Mouse (Mus musculus): ENCODE measurements around the gene Tmed4.
A peak's percentile ranks its signal among the peaks of the same experiment; 100 is the strongest.

DNA sequence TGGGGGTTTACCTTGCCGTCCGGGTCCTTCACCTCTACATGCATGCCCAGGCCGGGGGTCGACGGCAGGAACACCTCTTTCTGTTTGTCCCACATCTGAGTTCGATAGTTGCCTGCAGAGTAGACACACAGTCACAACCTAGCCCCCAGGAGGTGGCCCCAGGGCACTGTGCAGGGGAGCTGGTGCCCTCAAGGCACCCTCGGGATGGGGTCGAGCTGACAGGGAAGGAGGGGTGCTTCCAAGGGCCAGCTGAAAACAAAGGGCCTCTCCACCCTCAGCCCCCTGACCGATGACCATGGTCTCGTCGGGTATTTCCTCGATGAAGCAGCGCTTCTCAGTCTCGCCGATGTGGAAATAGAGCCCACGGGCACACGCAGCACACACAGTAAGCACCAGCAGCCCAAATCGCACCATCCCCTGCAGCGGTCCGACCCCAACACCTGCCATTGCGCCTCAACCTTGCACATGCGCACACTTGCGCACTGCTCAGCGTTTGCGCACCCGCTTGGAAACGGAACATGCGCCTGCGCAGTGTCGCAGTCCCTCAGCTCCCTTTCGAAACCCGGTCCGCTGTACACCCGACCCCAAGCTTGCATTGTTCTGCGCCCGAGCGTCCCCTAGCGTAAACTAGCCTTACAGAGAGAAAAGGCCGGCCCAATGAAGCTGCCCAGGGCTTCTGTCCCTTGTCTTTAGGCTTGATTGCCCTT lies at the start of gene Tmed4:
- TF ChIP-seq ZC3H11A (IDR thresholded peaks at IDR 0.05; ENCODE audit: low read depth, low read length) (no peak), CTCF (IDR thresholded peaks at IDR 0.05 in 2 of 3, conservative IDR thresholded peaks at IDR 0.05 in 1 of 3; ENCODE audit: control insufficient read depth in 1 of 3, insufficient read depth in 1 of 3, low read depth in 2 of 3, low read length in 3 of 3, poor library complexity in 1 of 3, severe bottlenecking in 1 of 3) (peak; percentile 63 to 89 (median 76)), BHLHE40 (IDR thresholded peaks at IDR 0.05; ENCODE audit: borderline replicate concordance, low read depth, low read length) (no peak), MAFK (IDR thresholded peaks at IDR 0.05; ENCODE audit: borderline replicate concordance, low read depth, low read length) (no peak), EP300 (IDR thresholded peaks at IDR 0.05; ENCODE audit: low read depth in 1 of 2, low read length in 2 of 2) (0 out of 4 replicates have a peak, but pooled peaks of 1 of the 2 experiments have one; percentile 4), NELFE (IDR thresholded peaks at IDR 0.05; ENCODE audit: low read depth, low read length) (peak; percentile 99), SIN3A (IDR thresholded peaks at IDR 0.05; ENCODE audit: low read length) (peak; percentile 92), E2F4 (IDR thresholded peaks at IDR 0.05; ENCODE audit: borderline replicate concordance, low read depth, low read length) (no peak), SMC3 (IDR thresholded peaks at IDR 0.05; ENCODE audit: low read depth, low read length) (peak; percentile 52), MAX (IDR thresholded peaks at IDR 0.05; ENCODE audit: low read length) (no peak; the same call in 1 of the 2 replicates), GATA1 (IDR thresholded peaks at IDR 0.05; ENCODE audit: low read depth, low read length) (no peak), TCF12 (IDR thresholded peaks at IDR 0.05; ENCODE audit: low read depth, low read length) (peak; percentile 53)

Measured in MEL (cell line).